ENCODE assay signal across 31 mouse cellular contexts in the genomic region with DNA sequence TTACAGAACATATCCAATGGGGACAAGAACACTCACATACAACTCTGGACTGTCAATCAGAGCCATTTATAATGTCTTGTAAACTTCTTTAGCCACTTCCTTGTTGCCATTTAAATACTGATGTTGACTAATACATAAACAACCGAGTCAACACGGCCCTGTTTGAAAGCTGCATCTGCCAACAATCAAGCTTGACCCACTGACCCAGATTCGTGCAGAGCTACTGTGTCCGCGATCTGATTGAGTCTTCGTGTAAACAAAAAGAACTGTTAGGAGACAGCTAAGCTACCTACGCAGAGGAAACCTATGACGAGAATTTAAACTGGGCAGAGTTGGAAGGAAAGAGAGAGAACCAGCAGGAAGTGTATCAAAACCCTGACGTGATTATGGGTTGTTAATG. TPM values are rescaled to one million over a fixed set of nuclear protein-coding genes. Genes with fewer than 3 reads are reported as not detected.
DNase-seq lines count a peak whose midpoint lies in the region; ATAC-seq and TF ChIP-seq lines count a peak whose summit lies in the region.
"Had no signal": no experiment of that assay in that cellular context is flagged by ENCODE, and none has a peak within 500 bp of the region (broad histone marks: within the 10 kb centered on the region; RNA-seq: fewer than 3 reads in every experiment).

No protein-coding gene starts in this region.

- peak; percentile 25 for ATAC-seq in lung, postnatal 0 days
- ATAC-seq: forebrain, embryonic 15.5 days had no signal

- H3K27me3 ChIP-seq in heart, embryonic 10.5 days (ENCODE audit: insufficient read depth, poor library complexity, severe bottlenecking): no peaks in the 10 kb centered on the region
- no peaks in the 10 kb centered on the region for H3K27me3 ChIP-seq in lung, postnatal 0 days (replicated peaks; ENCODE audit: insufficient read depth, low read length)
- H3K27me3 ChIP-seq: CH12.LX; embryonic facial prominence, embryonic 13.5 days; forebrain, embryonic 12.5 days; forebrain, embryonic 15.5 days; heart, embryonic 13.5 days; hindbrain, embryonic 12.5 days; hindbrain, embryonic 15.5 days had no signal

- H3K4me2 ChIP-seq in lung, postnatal 0 days (replicated peaks; ENCODE audit: low read depth, low read length): no peak overlapping the region
- H3K4me2 ChIP-seq: embryonic facial prominence, embryonic 13.5 days; forebrain, embryonic 12.5 days; forebrain, embryonic 15.5 days; heart, embryonic 13.5 days; hindbrain, embryonic 12.5 days; hindbrain, embryonic 15.5 days had no signal

- no peak overlapping the region for H3K9ac ChIP-seq in lung, postnatal 0 days (replicated peaks; ENCODE audit: low read depth)
- H3K9ac ChIP-seq: embryonic facial prominence, embryonic 13.5 days; forebrain, embryonic 12.5 days; forebrain, embryonic 15.5 days; heart, embryonic 13.5 days; hindbrain, embryonic 12.5 days; hindbrain, embryonic 15.5 days had no signal

- no peak overlapping the region for H3K4me3 ChIP-seq in heart, embryonic 10.5 days
- H3K4me3 ChIP-seq in lung, postnatal 0 days (ENCODE audit: low read depth, low read length): no peak overlapping the region
- H3K4me3 ChIP-seq: embryonic facial prominence, embryonic 10.5 days; embryonic facial prominence, embryonic 13.5 days; erythroblast, embryonic 14.5 days; forebrain, embryonic 12.5 days; forebrain, embryonic 15.5 days; heart, embryonic 13.5 days; hindbrain, embryonic 12.5 days; hindbrain, embryonic 15.5 days had no signal

- H3K9me3 ChIP-seq in heart, embryonic 10.5 days: no peaks in the 10 kb centered on the region
- H3K9me3 ChIP-seq in lung, postnatal 0 days (ENCODE audit: low read length): no peaks in the 10 kb centered on the region
- H3K9me3 ChIP-seq: embryonic facial prominence, embryonic 10.5 days; embryonic facial prominence, embryonic 13.5 days; forebrain, embryonic 12.5 days; forebrain, embryonic 15.5 days; G1E; heart, embryonic 13.5 days; hindbrain, embryonic 12.5 days; hindbrain, embryonic 15.5 days had no signal

- TF ChIP-seq EP300 in lung, postnatal 0 days (IDR thresholded peaks at IDR 0.05): peak; percentile 62

- H3K4me1 ChIP-seq in heart, embryonic 10.5 days: peaks cover 4% of the 10 kb centered on the region
- H3K4me1 ChIP-seq in lung, postnatal 0 days (ENCODE audit: insufficient read depth, low read depth, low read length): peaks cover 5% of the 10 kb centered on the region; the same call in 1 of the 2 replicates

- 65% methylated on average over 9 of the region's 9 CpGs for WGBS in heart, embryonic 10.5 days
- 34% methylated on average over 9 of the region's 9 CpGs for WGBS in lung, postnatal 0 days

- no peak for TF ChIP-seq CTCF in lung, postnatal 0 days (IDR thresholded peaks at IDR 0.05)

- DNase-seq in heart, embryonic 10.5 days (ENCODE audit: low spot score): peak; percentile 46
- no peak for DNase-seq in heart, postnatal 4 days
- peak; percentile 25 for DNase-seq in lung, postnatal 0 days (ENCODE audit: low spot score)
- DNase-seq in lung, adult 18-20 months: no peak
- DNase-seq in retina, embryonic 14.5 days (ENCODE audit: low spot score): peak; percentile 69
- DNase-seq in right cerebral cortex, postnatal 14 days: no peak
- no peak for DNase-seq in urinary bladder, adult 2 months (ENCODE audit: low spot score)
- DNase-seq: adrenal gland, adult 2 months; adrenal gland, postnatal 14 days; B cell, adult 2 months; cerebellum, adult 11-12 months; cerebellum, adult 8-10 months; cerebellum, postnatal 10 days; cerebellum, postnatal 36 days; embryo, embryonic 11 days; gastrocnemius, postnatal 10 days; gastrocnemius, postnatal 36 days; heart, postnatal 14 days had no signal

- no peak overlapping the region for H3K27ac ChIP-seq in heart, embryonic 10.5 days
- H3K27ac ChIP-seq in lung, postnatal 0 days (ENCODE audit: low read length): no peak overlapping the region
- H3K27ac ChIP-seq: embryonic facial prominence, embryonic 10.5 days; embryonic facial prominence, embryonic 13.5 days; forebrain, embryonic 12.5 days; forebrain, embryonic 15.5 days; heart, embryonic 13.5 days; hindbrain, embryonic 12.5 days; hindbrain, embryonic 15.5 days had no signal

- H3K36me3 ChIP-seq in heart, embryonic 10.5 days: peaks cover 26% of the 10 kb centered on the region
- H3K36me3 ChIP-seq in lung, postnatal 0 days (ENCODE audit: insufficient read depth, low read length): no peaks in the 10 kb centered on the region
- H3K36me3 ChIP-seq: embryonic facial prominence, embryonic 10.5 days; forebrain, embryonic 15.5 days; G1E had no signal

RNA-seq across cellular contexts. Expression of gene Mab21l3, which starts 33.0 kb away (rescaled TPM):
- polyA plus RNA-seq in heart, embryonic 10.5 days (2016; fragmentation: Nextera tagmentation; extraction: Ambion mirVana): 0.40 and 0.57 TPM in 2 replicates
- total RNA-seq in heart, postnatal 4 days (2021): under 1 TPM; 0.25 to 0.26 TPM
- 0.12 and 0.37 TPM in 2 replicates for polyA plus RNA-seq in lung, postnatal 0 days (2015; fragmentation: Nextera tagmentation; extraction: Ambion mirVana)
- polyA plus RNA-seq in urinary bladder, adult 2 months (2012; rRNA removed): 1.7 and 2.2 TPM in 2 replicates
- total RNA-seq: gastrocnemius, adult 18-20 months; gastrocnemius, postnatal 36 days; heart, adult 8-10 months; heart, postnatal 14 days; hematopoietic stem cell, adult 5-6 weeks had no signal
- polyA plus RNA-seq: erythroblast, embryonic 14.5 days; G1E had no signal

RNA-seq across cellular contexts. Expression of gene Slc22a15, which starts 42.5 kb away (rescaled TPM):
- 4.1 and 6.3 TPM in 2 replicates for polyA plus RNA-seq in heart, embryonic 10.5 days (2016; fragmentation: Nextera tagmentation; extraction: Ambion mirVana)
- total RNA-seq in heart, postnatal 4 days (2021): 1 to 10 TPM; 8.4 to 8.8 TPM
- 4.2 and 4.5 TPM in 2 replicates for polyA plus RNA-seq in lung, postnatal 0 days (2015; fragmentation: Nextera tagmentation; extraction: Ambion mirVana)
- polyA plus RNA-seq in urinary bladder, adult 2 months (2012; rRNA removed): 7.1 and 8.4 TPM in 2 replicates
- polyA plus RNA-seq: erythroblast, embryonic 14.5 days; G1E had no signal

Comparison
In these comparisons a context has a peak if more than half of its experiments do, and no peak if none do; other contexts are left out.
1. DNase-seq: peak in heart, embryonic 10.5 days (single experiment), lung, postnatal 0 days (single experiment) and retina, embryonic 14.5 days (single experiment); none in heart, postnatal 4 days (single experiment), lung, adult 18-20 months (0 of 2), right cerebral cortex, postnatal 14 days (single experiment) and urinary bladder, adult 2 months (single experiment).